Mouse (Mus musculus): Measurements from ENCODE around the gene Fancf.

DNA sequence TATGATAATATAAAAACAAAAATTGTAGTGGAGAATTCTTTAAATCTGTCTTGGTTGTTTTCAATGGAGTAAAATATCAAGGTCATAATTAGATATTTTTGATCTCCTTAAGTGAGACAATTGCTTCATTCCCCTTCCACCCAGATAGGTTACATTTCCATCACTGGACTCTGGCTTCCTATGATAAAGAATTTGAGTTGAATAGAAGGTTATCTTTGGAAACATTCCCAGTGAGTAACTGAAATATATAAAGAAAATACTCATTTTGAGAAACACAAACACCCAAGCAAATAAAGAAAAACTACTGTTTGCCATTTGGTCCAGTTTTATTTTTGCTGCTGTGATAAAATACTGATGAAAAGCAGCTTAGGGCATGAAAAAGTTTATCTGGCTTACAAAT lies 10.5 kb upstream of the Fancf start:
- TF ChIP-seq POLR2A (IDR thresholded peaks at IDR 0.05; ENCODE audit: low read depth, low read length) (no peak), CTCF (IDR thresholded peaks at IDR 0.05; ENCODE audit: extremely low read depth, insufficient read length, insufficient replicate concordance, low read depth, low read length) (no peak)

All from small intestine, adult 2 months (tissue).